Mouse (Mus musculus): ENCODE data around the gene Eml5.

DNA sequence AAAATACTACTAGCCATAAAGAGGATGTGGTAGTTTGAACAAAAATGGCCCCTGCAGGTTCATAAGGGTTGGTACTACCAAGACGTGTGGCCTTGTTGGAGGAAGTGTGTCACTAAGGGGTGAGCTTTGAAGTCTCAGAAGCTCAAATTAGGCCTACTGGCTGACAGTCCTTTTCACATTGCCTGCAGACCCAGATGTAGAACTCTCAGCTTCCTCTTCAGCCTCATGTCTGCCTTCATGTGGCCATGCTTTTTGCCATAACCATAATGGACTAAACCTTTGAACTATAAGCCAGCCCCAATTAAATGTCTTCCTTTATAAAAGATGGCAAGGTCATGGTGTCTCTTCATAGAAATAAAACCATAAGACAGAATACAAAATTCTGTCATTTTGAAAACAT lies 4.5 kb downstream of the Eml5 start:
- no peak for TF ChIP-seq CTCF (IDR thresholded peaks at IDR 0.05)
- TF ChIP-seq EP300 (IDR thresholded peaks at IDR 0.05): no peak

All from lung, postnatal 0 days (tissue).